Mouse (Mus musculus): ENCODE results near the gene Zfp184.

Gene Zfp184

DNA sequence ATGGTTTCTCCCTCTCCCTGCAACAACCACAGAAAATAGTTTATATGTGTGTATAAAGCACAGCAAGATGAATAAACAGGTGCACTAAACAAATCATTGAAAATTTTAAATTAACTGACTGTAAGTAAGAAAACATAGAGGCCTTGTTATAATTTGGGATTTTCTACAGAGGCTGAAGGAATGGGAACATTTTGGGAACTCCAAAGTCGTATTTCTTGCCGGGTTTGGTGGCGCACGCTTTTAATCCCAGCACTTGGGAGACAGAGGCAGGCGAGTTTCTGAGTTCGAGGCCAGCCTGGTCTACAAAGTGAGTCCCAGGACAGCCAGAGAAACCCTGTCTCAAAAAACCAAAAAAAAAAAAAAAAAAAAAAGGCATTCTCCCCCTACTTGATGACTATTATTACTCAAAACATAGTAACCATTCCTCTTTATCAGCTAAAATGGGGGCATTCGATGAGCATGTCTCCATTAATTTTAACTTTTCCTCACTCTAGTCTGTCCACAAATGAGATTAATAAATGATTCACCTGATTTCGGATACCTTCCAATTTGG, 24.1 kb upstream of the Zfp184 start:
- no peak for DNase-seq (ENCODE audit: extremely low spot score)

DNA sequence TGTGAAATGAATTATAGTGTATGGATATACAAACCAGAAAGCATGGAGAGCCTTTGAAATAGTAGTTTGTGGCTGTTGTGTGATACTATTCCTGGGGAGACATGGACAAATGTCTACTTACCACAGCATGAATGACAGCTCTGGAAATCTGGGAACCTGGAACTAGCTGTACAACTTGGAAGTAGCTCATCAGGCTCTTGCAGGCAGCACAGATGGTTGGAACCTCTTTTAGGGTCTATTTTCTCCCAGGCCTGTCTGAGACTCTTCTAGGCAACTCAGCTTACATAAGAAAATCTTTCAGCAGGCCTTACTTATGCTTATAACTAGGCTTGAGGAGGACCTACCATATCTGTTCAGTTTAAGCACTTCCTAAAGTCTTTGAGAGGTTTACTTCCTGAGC, 21.5 kb upstream of the Zfp184 start:
- no peak for DNase-seq (ENCODE audit: extremely low spot score)

DNA sequence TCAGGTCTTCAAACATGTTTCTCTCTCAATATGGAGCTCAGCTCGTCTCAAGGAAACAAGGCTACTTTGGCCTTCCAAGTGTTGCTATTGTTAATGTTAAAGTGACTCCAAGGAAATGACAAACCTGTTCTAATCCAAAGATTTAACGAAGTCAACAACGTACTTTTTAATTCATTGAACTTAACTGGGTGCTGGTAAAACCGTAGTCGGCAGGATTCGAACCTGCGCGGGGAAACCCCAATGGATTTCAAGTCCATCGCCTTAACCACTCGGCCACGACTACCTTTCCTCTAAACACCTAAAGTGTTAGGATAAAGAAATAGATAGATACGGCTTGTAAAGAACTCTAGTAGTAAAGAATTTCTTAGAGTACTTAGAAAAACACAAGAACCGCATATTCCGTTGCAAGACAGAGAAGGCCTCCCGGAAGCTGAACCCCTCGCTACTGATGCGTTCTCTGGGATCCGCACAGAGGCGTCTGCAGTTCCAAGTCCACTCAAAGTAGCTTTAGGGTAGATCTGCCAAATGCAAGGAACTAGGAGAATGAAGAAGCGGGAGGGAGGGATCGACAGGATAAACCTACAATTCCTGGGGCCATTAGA, 20.1 kb upstream of the Zfp184 start:
- DNase-seq (ENCODE audit: extremely low spot score): peak; percentile 89

DNA sequence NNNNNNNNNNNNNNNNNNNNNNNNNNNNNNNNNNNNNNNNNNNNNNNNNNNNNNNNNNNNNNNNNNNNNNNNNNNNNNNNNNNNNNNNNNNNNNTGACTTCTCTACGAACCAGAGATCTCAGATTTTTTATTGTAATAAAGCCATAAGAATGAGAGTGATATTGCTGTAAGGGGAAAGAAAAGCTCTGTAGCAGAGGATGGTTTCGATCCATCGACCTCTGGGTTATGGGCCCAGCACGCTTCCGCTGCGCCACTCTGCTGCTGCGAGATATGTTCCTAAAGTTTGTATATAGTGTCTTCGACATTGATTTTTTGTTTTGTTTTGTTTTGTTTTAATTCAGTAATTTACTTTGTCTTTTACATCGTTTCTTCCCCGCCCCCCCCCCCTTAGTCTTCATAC, 13.9 kb upstream of the Zfp184 start:
- peak; percentile 75 for DNase-seq (ENCODE audit: extremely low spot score)

DNA sequence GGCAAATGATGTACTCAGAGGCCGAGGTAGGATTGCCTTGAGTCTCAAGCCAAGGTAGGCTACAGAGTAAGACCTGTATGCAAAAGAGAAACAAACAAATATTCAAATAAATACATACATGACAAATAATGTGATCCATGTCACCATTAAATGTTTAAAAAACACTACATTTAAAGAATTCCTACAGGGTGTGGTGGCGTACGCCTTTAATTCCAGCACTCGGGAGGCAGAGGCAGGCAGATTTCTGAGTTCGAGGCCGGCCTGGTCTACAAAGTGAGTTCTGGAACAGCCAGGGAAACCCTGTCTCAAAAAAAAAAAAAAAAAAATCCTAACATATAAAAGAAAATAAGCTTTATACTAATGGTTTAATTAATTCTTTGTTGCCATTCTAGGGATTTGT, 13.2 kb upstream of the Zfp184 start:
- DNase-seq (ENCODE audit: extremely low spot score): no peak

DNA sequence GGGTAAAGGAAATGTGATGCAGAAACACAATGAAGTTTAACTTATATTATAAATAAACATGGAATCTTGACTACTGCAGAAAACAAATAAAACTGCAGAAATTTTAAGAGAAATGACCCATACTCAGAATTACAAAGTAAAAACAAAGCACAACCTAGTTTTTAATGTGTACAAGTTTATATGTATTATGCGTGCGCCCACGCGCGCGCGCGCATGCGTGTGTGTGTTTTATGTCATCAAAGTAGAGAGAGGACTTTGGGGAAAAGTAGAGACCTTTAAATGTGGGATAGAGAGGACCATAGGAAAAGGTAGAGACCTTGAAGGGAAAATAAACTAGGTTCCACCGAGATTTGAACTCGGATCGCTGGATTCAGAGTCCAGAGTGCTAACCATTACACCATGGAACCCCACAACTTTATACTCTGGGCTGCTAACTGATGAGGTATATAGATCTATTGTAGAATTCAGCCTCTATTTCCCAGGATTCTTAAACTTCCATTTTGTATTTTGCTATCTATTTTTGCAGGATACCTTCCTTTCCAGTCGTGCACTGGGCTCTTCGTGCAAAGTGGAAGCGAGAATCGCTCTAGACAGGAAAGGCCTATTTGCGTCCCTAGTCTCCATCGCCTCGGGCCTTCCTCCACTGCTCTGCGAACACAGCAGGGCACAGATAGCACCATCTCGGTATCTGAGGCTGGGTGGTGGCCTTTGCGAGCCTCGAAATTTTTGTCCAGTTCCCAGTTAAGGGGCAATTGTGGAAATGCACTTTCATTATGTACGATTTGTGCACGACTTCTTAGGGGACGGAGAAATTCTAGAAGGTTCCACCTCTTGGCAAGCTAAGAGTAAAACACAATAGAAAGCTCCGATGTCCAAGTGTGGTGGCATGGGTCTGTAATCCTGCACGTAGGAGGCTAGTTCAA, 11.0 kb upstream of the Zfp184 start:
- peak; percentile 86 for DNase-seq (ENCODE audit: extremely low spot score)

DNA sequence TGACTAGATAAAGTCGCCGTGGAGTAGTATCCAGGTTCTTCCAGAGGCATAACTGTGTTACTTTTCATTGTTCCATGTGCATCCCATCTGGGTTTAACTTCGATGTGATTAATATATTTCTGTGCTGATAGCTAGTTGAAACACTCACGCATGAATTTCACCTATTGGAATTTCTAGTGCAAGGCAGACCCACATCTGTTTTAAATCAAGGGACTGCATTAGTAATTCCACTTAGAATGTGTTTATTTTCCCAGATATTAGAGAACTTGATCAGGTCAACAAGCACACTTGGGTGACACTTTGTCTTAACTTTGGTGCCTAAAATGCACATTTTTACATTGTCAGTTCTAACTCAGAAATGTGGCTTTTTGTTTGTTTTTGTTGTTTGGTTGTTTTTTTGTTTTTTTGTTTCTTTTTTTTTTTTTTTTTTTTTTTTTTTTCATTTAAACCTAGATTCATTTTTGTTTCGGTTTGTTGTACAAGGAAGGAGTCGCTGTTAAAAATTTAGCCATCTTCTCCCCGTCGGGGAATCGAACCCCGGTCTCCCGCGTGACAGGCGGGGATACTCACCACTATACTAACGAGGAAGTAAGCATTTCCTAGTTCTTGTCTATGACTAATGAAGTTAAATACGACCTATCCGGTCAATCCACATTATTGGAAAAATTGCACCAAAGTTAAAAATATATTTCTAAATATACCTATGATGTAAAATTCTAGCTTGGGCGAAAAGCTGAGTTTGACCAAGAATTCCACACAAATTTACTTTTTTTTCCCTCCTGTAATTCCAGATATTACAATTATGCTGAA, 9.7 kb upstream of the Zfp184 start:
- peak; percentile 86 for DNase-seq (ENCODE audit: extremely low spot score)

DNA sequence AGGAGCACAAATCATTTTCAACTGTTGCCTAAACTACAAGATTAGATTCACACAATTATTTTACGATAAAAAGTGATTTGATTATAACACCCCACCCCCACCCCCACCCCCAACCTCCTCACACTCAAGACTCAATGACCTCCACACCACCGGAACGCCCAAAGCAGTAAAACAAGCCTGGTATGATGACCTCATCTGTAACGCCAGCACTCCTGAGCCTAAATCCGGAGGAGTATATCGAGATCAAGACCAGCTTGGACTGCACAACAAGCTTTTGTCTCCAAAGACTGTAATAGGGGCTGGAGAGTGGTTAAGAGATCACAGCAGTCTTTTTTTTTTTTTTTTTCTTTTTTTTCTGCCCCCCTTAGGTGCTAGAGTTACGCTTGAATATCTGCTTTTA, 9.1 kb upstream of the Zfp184 start:
- peak; percentile 55 for DNase-seq (ENCODE audit: extremely low spot score)

DNA sequence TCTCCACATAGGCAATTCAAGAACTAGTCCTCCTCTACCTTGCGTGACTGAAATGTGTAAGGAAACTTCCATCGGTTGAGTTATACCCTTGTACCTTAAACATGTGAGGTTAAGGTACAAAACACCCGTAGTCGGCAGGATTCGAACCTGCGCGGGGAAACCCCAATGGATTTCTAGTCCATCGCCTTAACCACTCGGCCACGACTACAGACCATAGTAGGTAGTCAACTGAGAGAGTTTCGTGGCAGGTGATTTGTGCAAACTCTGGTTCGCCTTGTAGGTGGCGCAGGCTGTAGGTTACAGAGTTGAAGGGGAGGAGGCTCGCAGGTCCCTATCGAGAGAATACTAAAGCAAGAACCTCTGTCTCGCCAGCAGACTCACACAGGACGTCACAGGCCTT, 7.9 kb upstream of the Zfp184 start:
- DNase-seq (ENCODE audit: extremely low spot score): peak; percentile 97

DNA sequence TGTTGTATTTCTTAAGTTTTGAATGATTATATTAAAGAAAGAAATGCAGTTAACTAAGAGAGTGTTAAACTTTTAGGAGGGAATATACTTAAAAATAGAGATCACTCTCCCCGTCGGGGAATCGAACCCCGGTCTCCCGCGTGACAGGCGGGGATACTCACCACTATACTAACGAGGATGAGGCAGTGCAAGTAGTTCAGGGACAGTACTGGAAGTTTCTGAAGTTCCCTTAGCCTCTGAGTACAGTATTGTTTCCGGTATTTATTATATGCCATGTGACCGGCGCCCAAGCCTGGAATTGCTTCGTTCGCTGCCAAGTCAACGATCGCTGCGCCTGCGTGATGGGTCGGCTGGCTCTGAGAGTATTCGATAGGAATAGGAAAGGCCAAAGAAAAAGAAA, 4.7 kb upstream of the Zfp184 start:
- DNase-seq (ENCODE audit: extremely low spot score): peak; percentile 96

DNA sequence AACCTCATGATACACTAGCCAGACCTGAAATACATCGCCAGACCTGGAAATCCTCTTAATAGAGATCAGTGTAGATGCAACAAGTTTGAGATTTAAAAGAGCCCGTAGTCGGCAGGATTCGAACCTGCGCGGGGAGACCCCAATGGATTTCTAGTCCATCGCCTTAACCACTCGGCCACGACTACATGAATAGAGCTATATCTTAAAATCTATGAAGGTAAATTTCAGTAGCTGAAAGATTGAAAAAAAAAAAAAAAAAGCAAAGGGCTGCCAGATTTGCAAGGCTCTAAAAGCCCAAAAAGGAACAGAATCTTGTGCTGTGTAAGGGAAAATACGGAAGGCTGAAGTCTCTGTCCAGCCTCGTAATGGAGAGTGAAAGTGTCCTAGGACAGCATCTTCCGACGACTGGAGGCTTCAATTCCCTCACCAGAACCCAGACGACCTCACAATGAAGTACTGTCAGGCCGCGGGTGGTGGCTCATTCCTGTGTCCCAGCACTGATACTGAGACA, 4.0 kb upstream of the Zfp184 start:
- DNase-seq (ENCODE audit: extremely low spot score): peak; percentile 81

DNA sequence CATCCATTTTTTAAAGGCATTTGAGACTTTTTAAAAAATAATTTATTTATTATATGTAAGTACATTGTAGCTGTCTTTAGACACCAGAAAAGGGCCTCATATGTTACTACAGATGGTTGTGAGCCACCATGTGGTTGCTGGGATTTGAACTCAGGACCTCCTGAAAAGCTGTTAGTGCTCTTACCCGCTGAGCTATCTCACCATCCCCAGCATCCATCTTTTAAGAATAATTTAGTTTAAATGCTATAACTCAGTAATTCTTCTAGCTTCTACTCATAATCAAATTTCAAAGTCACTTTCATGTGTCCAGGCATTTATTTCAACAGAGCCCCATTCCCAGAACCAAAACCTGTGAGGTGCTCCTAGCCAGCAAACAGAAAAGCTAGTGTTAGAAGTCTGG, 1.2 kb upstream of the Zfp184 start:
- peak; percentile 10 for DNase-seq (ENCODE audit: extremely low spot score)

DNA sequence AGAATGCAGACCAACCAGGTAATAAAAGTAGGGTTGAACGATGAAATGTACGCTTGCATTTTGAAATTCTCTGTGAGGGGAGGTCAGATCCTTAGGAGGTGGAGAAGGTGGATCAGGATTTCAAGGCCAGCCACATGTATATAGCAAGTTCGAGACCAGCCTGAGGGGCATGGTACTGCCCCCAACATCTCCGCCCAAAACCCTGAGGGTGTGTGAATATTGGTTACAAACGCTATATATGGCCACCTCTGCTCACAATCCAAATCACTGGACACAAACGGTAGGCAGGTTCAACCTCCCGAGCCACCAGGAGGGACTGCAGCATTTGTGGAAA, 335 bp upstream of the Zfp184 start:
- no peak for DNase-seq (ENCODE audit: extremely low spot score)

DNA sequence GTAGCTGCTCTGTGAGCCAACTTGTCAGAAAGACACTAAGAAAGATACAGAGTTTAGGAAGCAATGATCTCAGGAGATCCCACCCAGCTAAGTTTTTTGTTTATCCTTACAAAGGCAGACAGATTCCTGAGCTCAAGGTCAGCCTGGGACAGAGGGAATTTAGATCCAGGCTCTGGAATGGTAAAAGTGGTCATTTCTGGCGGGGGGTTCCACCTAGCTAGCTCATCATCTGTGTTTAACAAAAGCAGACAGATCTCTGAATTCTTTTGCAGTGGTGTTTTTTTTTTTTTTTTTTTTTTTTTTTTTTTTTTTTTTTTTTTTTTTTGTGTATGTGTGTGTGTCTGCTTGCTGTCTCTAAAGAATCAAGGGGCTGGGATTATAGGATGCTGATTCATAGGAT, 24.4 kb downstream of the Zfp184 start:
- DNase-seq (ENCODE audit: extremely low spot score): no peak

DNA sequence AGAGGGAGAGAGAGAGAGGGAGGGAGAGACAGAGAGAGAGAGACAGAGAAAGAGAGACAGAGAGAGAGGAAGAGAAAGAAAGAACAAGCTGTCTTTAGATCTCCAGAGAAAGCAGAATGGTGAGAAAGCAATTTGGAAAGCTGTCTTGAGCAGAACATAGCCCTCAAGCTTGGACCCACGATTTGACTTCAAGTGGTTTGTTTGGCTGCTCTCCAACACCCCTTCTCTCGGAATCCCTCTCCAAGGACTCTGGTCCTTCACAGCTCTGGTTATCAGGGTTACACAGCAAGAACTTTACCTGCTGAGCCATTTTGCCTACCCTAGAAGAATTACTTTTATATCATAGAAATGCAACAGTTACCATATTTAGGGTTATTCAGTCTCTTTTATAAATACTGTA, 24.9 kb downstream of the Zfp184 start:
- no peak for DNase-seq (ENCODE audit: extremely low spot score)

DNA sequence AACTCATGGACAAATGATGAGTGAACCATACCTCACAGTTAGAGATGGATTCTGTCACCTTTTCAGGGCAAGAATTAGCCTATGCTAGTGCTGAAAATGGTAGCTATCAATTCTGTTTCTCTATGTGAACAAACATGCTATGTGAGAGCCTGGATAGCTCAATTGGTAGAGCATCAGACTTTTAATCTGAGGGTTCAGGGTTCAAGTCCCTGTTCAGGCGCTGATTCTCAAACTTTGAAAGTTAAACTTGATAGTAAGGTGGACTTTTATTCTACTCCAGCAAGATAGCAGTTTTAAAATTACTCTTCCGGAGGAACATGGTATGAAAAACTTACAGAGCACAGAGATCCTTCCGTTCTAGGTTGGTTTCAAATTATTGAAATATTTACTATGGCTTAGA, 26.7 kb downstream of the Zfp184 start:
- peak; percentile 57 for DNase-seq (ENCODE audit: extremely low spot score)

DNA sequence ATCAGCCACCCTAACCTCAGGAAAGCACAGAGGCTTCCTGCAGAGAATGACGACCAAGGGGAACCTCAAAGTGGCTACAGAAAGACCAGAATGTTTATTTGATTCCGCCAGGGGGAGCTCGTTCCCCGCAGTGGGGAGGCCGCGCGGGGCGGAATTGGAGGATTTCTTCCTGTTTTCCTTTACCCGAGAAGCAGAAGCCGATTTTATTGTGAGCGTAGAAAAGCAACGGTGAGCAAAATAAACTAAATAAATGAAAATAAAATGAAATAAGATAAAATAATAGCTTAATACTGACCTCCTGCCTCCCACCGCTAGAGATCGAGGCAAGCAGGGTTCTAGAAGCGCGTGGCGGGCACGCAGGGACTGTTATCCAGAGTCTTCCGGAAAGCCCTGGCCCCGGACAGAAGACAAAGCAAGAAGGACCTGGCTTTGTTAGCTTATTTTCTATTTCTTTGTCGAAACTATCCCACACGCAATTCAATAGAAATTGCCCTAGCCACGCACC, 29.4 kb downstream of the Zfp184 start:
- DNase-seq (ENCODE audit: extremely low spot score): peak; percentile 93

DNA sequence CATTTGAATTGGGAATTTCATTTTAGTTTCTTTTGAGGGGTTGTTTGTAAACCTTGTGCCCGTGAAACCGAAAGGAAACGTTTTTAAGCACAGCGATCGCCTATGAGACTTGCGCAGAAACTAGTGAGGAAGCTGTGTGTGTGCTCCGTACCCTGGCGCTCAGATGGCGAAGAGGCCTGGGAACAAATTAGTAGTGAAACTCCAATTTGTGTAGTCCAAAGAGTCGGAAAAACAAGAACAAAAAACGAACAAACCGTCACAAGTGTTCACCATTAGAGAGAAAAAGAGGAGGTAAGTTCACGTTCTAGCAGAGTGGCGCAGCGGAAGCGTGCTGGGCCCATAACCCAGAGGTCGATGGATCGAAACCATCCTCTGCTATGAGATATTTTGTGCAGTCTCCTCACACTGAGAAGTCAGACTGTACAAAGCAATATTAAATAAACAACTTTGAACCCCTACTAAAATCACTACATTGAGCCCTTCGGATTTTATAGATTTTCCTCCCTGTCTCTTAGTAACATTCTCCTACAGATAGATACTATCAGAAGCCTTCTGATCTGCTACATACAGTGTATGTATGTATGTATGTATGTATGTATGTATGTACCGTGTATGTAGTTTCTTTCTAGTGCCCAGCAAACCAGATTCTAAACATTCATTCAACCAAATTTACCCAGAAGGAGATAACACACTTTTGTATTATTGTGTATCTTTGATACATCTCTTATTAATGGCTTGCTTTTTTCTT, 30.0 kb downstream of the Zfp184 start:
- DNase-seq (ENCODE audit: extremely low spot score): peak; percentile 89

DNA sequence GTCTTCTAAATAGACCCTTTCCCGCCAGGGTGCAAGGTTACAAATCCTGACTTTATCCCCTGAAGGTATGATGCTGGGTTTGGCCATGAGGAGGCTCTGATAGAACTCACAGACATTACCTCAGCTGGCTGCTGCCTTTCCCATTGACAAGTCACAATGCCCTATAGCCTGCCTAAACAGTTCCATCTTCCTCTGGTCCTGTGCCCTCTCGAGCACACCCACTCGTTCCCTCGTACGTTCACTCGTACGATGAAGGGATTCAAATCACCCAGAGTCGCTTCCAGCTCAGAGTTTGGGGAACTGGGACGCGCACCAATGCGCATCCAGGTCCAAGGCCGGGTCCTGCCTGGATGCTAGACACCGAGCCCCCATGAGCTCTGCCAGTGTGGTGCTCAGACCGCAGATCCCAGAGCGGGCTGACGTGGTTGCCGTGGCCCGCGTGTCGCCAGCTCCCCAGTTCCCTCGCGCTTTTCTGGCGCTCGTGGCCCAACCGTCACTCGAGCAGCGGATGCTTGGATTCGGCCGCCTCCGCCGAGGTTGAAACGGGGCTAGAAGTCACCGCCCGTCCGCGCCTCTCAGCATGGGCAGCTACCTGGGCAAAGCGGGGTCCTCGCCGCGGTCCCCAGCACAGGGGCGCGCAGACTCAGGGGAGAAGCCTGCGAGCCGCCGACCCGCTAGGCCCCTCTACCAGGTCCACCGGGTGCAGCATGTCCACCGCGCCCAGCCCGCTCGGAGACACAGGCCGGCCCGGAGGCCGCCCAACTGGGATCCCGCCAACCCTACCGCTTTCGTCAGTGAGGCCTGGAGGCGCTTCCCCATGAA, 36.3 kb downstream of the Zfp184 start, which contains the start of gene Pom121l2:
Gene Pom121l2, plus strand, starts transcription at position 214 of the 822 bp plus-strand sequence.
- DNase-seq (ENCODE audit: extremely low spot score): peak; percentile 64

DNA sequence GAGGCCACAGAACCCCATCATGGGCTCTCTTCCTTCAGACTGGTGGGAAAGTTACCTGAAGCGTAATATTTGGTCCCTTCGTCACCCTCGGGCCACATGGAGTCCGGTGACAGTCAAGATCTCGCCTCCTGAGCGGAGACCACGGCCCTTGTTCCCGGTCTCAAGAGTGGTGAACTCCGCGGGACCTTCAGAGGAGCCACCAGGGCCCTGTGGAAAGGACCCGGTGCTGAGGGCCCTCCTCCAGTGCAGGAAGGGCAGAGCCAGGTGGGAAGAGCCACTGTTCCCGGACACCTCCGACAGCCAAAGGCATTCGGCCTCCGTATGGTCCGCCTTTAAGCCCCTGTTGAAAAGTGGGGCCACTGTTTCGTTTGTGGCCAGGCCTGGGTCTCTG, 36.9 kb downstream of the Zfp184 start:
- no peak for DNase-seq (ENCODE audit: extremely low spot score)

Measured in embryo, embryonic 9.5 days (tissue).